Mouse (Mus musculus): ENCODE measurements around the gene Rxfp1. TPM values are rescaled to one million over a fixed set of nuclear protein-coding genes. Genes with fewer than 3 reads are reported as not detected.
"Not testable (repeated sequence)": the region's sequence is repeated elsewhere in the genome, so short reads cannot be mapped to it uniquely, and the experiment has no call there.

The Rxfp1 gene
- polyA plus RNA-seq, 1 experiment, result not detected

GRCm38 (mm10) chr3:79690111-79690651 lies 47.5 kb downstream of the Rxfp1 start:
- Histone ChIP-seq H3K27ac (replicated peaks; ENCODE audit: low read depth, low read length) (no peak overlapping the region), H3K4me1 (ENCODE audit: control insufficient read depth, insufficient read depth, insufficient read length, low read length) (no peaks in the 10 kb centered on the region), H3K4me3 (ENCODE audit: insufficient read depth, low read depth, low read length) (no peak overlapping the region)

DNA sequence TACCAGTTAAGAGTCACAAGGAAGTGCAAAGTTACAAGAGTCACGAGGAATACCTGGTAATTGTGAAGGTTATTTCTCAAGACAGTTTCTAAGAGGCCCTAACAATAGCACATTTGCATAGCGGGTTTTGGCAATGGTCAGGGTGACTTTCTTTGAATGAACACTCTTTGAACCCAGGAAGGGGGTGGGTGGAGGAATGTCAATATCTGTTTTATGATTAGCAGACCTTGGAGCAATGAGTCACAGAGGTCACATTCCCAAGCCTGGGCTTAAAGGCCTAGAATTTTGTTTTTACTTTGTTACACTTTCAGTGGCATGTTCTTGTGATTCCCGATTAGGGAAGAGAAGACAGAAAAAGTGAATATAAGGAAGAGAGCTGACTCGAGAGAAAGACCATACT lies 49.6 kb downstream of the Rxfp1 start:
- not testable (repeated sequence) for H3K4me3 ChIP-seq (ENCODE audit: insufficient read depth, low read depth, low read length); H3K4me1 ChIP-seq (ENCODE audit: control insufficient read depth, insufficient read depth, insufficient read length, low read length); H3K27ac ChIP-seq (replicated peaks; ENCODE audit: low read depth, low read length)

DNA sequence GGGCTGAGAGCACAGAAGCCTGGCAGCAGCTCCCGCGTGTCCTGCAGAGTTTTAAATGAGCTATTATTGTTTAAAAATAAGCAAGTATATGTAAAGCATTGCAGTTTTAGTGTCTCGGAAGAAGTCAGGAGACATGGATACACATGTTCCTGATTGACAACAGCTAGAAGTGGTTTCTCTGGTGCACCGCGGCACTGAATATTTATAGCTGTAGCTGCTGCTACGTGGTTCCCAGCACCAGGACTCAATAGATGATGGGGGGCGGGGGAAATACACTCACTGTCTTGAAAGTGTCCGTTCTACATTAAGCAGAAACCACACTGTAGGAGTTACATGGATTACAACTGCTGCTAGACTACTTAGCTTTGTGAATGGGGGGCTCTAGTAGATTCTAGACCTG lies 54.2 kb downstream of the Rxfp1 start:
- H3K27ac ChIP-seq (replicated peaks; ENCODE audit: low read depth, low read length), result no peak overlapping the region
- no peaks in the 10 kb centered on the region for H3K4me1 ChIP-seq (ENCODE audit: control insufficient read depth, insufficient read depth, insufficient read length, low read length)
- no peak overlapping the region for H3K4me3 ChIP-seq (ENCODE audit: insufficient read depth, low read depth, low read length)

DNA sequence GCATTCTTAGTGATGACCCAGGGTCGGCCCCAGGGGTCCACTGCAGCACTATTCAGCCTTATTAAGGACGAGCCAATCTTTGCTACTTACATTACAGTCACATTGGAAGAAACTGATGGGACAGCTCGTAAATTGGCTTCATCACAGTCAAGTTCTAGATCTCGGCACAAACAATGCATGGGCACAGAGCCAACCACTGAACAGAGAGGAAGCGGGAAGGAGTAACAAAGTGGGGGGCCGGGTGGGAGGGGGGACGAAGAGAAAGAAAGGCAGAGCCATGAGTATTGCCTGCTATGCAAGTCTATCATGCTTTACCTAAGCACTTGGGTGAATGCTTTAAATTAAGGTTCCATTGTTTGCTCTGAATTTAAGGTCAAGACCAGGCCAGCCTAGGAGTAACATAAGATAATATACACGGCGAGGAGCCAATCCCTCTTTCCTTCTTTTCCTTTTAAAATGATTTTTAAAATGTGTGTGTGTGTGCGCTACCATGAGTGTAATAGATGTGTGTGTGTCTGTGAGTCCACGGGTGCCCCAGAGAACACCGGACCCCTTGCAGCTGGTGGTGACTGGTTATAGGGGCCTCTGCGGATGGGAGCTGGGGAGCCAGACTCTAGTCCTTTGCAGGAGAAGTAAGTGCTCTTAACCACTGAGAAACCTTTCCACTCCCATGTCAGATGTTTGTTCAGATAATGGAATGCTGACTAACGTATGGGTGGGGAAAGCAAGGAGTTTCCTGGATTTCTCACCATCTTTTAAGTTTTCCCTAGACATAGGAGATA lies 55.1 kb downstream of the Rxfp1 start:
- Histone ChIP-seq H3K27ac (replicated peaks; ENCODE audit: low read depth, low read length) (no peak overlapping the region), H3K4me1 (ENCODE audit: control insufficient read depth, insufficient read depth, insufficient read length, low read length) (no peaks in the 10 kb centered on the region), H3K4me3 (ENCODE audit: insufficient read depth, low read depth, low read length) (no peak overlapping the region)

DNA sequence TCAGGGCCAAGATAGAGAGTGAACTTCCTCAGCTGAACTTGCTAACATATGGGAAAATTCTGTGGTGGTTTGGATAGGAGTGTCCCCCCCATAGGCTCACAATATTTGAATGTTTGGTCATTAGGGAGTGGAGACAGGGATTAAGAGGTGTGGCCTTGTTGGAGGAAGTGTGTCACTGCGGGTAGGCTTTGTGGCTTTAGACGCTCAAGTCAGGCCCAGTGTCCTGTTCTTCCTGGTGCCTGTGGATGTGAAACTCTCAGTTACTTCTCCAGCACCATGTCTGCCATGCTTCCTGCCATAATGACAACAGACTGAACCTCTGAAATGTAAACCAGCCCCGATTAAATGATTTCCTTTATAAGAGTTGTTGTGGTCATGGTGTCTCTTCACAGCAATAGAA lies 61.3 kb downstream of the Rxfp1 start:
- no peak overlapping the region for H3K27ac ChIP-seq (replicated peaks; ENCODE audit: low read depth, low read length)
- no peak overlapping the region for H3K4me3 ChIP-seq (ENCODE audit: insufficient read depth, low read depth, low read length)
- H3K4me1 ChIP-seq (ENCODE audit: control insufficient read depth, insufficient read depth, insufficient read length, low read length), result no peaks in the 10 kb centered on the region

DNA sequence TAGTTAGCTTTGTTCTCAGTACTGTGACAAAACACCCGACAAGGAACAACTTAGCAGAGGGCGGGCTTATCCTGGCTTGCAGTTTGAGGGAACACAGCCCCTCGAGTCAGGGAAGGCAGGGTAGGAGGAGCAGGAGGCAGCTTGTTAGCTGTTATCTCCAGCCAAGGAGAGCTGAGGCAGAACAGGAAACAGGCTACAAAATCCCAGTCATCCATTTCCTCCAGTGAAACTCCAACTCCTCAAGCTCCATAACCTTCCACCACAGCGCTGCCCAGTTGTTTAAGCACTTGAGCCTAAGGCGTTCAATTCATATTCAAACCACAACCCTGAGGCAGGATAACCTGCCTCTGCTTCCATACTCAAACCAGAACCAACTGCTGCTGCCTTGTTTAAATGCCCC lies 63.0 kb downstream of the Rxfp1 start:
- H3K27ac ChIP-seq (replicated peaks; ENCODE audit: low read depth, low read length), result no peak overlapping the region
- no peak overlapping the region for H3K4me3 ChIP-seq (ENCODE audit: insufficient read depth, low read depth, low read length)
- H3K4me1 ChIP-seq (ENCODE audit: control insufficient read depth, insufficient read depth, insufficient read length, low read length), result no peaks in the 10 kb centered on the region

GRCm38 (mm10) chr3:79673082-79673481 lies 64.6 kb downstream of the Rxfp1 start:
- H3K4me3 ChIP-seq (ENCODE audit: insufficient read depth, low read depth, low read length), result no peak overlapping the region
- H3K4me1 ChIP-seq (ENCODE audit: control insufficient read depth, insufficient read depth, insufficient read length, low read length), result no peaks in the 10 kb centered on the region
- no peak overlapping the region for H3K27ac ChIP-seq (replicated peaks; ENCODE audit: low read depth, low read length)

DNA sequence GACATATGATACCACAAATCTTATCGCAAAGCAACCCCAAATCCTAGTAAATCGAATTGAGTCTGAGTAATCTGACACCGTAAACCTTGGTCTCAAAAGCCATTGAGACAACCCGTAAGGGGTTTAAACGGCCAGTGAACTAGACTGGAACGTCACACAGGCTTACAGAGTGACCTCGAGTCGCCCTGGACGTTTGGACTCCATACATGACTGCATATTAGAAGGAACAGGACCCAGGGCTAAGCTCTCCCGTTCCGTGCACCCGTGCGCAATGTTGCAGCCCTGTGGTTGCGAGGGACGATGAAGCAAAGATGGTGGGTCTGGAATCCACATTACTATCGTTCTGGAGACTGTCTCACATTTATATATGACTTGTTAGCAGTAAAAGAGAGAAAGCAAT lies 65.5 kb downstream of the Rxfp1 start:
- no peak overlapping the region for H3K27ac ChIP-seq (replicated peaks; ENCODE audit: low read depth, low read length)
- H3K4me1 ChIP-seq (ENCODE audit: control insufficient read depth, insufficient read depth, insufficient read length, low read length), result no peaks in the 10 kb centered on the region
- H3K4me3 ChIP-seq (ENCODE audit: insufficient read depth, low read depth, low read length), result no peak overlapping the region

- no peaks in the 10 kb centered on the region for H3K4me1 ChIP-seq (ENCODE audit: control insufficient read depth, insufficient read depth, insufficient read length, low read length)
- H3K4me3 ChIP-seq (ENCODE audit: insufficient read depth, low read depth, low read length), result no peak overlapping the region
- H3K27ac ChIP-seq (replicated peaks; ENCODE audit: low read depth, low read length), result no peak overlapping the region
Measured at GRCm38 (mm10) chr3:79670556-79670955, 67.1 kb downstream of the Rxfp1 start.

GRCm38 (mm10) chr3:79664787-79665408 lies 72.8 kb downstream of the Rxfp1 start:
- Histone ChIP-seq H3K4me1 (ENCODE audit: control insufficient read depth, insufficient read depth, insufficient read length, low read length) (no peaks in the 10 kb centered on the region), H3K4me3 (ENCODE audit: insufficient read depth, low read depth, low read length) (no peak overlapping the region), H3K27ac (replicated peaks; ENCODE audit: low read depth, low read length) (no peak overlapping the region)

DNA sequence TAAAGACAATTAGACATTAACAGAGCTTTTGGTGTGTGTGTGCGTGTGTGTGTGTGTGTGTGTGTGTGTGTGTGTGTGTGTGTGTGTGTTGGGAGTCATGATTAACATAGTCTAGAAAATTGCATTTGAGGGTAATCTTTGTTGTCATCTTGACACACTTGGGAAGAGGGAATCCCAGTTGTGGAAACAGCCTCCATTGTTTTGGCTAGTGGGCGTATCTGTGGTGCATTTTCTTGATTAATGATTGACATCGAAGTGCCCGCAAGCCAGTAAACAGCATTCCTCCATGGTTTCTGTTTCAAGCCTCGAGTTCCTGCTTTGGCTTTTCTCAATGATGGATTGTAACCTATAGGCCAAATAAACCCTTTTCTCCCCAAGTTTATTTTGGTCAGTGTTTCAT lies 81.0 kb downstream of the Rxfp1 start:
- no peak overlapping the region for H3K27ac ChIP-seq (replicated peaks; ENCODE audit: low read depth, low read length)
- H3K4me1 ChIP-seq (ENCODE audit: control insufficient read depth, insufficient read depth, insufficient read length, low read length), result no peaks in the 10 kb centered on the region
- no peak overlapping the region for H3K4me3 ChIP-seq (ENCODE audit: insufficient read depth, low read depth, low read length)

DNA sequence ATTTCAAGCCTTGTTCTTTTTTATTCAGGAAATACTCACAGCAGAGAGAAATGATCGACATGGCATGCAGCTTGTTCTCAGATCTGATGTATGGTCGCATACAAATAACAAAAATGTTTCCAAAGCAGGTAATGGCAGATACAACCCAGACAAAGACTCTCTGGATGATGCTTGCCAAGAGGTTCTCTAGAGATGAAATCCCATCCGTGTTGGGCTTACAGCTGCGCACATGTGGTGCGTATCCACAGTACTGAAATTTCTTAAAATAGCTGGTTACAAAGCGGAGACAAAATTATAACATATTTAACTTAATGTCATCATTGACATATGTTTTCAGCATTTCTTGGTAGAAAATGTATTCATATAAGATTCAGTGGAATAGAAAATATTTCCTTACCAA lies 85.6 kb downstream of the Rxfp1 start:
- no peaks in the 10 kb centered on the region for H3K4me1 ChIP-seq (ENCODE audit: control insufficient read depth, insufficient read depth, insufficient read length, low read length)
- H3K4me3 ChIP-seq (ENCODE audit: insufficient read depth, low read depth, low read length), result no peak overlapping the region
- H3K27ac ChIP-seq (replicated peaks; ENCODE audit: low read depth, low read length), result no peak overlapping the region

DNA sequence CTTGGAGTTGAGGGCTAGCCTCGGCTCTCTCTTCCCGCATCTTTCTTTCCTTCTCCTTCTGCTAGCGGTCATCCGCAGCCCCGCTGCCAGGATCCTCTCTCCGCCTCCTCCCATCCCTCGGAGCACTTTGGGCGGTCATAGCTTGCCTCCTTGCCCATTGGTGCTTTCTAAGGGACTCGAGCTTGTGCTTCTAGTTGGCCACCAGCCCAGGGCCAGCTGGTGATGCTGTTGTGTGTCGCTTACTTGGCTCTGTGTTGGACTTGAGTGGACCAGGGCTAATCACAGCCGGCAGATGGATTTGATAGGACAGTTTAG lies 108.3 kb downstream of the Rxfp1 start, which contains the start of gene Etfdh:
Etfdh (minus strand) TSS at position 85 of the 315 bp plus-strand sequence.
- Histone ChIP-seq H3K27ac (replicated peaks; ENCODE audit: low read depth, low read length) (peak within 1 kb of the TSS; percentile 97), H3K4me3 (ENCODE audit: insufficient read depth, low read depth, low read length) (peak within 1 kb of the TSS; percentile 72), H3K4me1 (ENCODE audit: control insufficient read depth, insufficient read depth, insufficient read length, low read length) (no peaks in the 10 kb centered on the region)

GRCm38 (mm10) chr3:79628561-79629415 lies 108.9 kb downstream of the Rxfp1 start, which contains the start of gene 4930579G24Rik:
Gene 4930579G24Rik, plus strand, starts transcription at chr3:79629079.
- Histone ChIP-seq H3K27ac (replicated peaks; ENCODE audit: low read depth, low read length) (peak within 1 kb of the TSS; percentile 97), H3K4me3 (ENCODE audit: insufficient read depth, low read depth, low read length) (peak within 1 kb of the TSS; percentile 72), H3K4me1 (ENCODE audit: control insufficient read depth, insufficient read depth, insufficient read length, low read length) (no peaks in the 10 kb centered on the region)

- Histone ChIP-seq H3K4me1 (ENCODE audit: control insufficient read depth, insufficient read depth, insufficient read length, low read length) (no peaks in the 10 kb centered on the region), H3K4me3 (ENCODE audit: insufficient read depth, low read depth, low read length) (peak overlapping the region; percentile 72), H3K27ac (replicated peaks; ENCODE audit: low read depth, low read length) (peak overlapping the region; percentile 97)
Measured at GRCm38 (mm10) chr3:79628182-79628560, 109.5 kb downstream of the Rxfp1 start.
